Mouse (Mus musculus) hindbrain, embryonic 11.5 days (tissue): Measurements from ENCODE around the gene AC124502.3. TPM values are rescaled to one million over a fixed set of nuclear protein-coding genes. Genes with fewer than 3 reads are reported as not detected.

Experiments
- ATAC-seq: fragments of 200-750 bp; cut with Nextera tagmentation; 2 replicates; pipeline ENCODE4 v1.8.0; 2017; ENCODE audit warnings: mild to moderate bottlenecking, moderate TSS enrichment, moderate library complexity; ENCODE audit not compliant: low FRiP score
- DNase-seq: peaks from one replicate; pipeline ENCODE4 v3.0.0-alpha.2; 2015; ENCODE audit warnings: low spot score
- H3K27ac ChIP-seq: fragments of 300-500 bp; sonication (generic); 2 replicates; pipeline ENCODE4 v1.5.1; 2014; ENCODE audit warnings: mild to moderate bottlenecking, low read depth, low read length
- H3K27me3 ChIP-seq: fragments of 300-500 bp; sonication (generic); 2 replicates; pipeline ENCODE4 v1.6.1; 2014; ENCODE audit warnings: mild to moderate bottlenecking, low read length, moderate library complexity, mixed read lengths; ENCODE audit not compliant: control insufficient read depth, insufficient read depth
- H3K36me3 ChIP-seq: fragments of 300-500 bp; sonication (generic); 2 replicates; pipeline ENCODE4 v1.6.1; 2014; ENCODE audit warnings: mild to moderate bottlenecking, low read length, moderate library complexity, mixed read lengths; ENCODE audit not compliant: control insufficient read depth, insufficient read depth
- H3K4me1 ChIP-seq: fragments of 300-500 bp; sonication (generic); replicated peaks from 2 replicates; pipeline ENCODE4 v1.6.1; 2014; ENCODE audit warnings: low read length, mixed read lengths; ENCODE audit not compliant: control insufficient read depth, insufficient read depth
- H3K4me2 ChIP-seq: fragments of 300-500 bp; sonication (generic); replicated peaks from 2 replicates; pipeline ENCODE4 v1.6.1; 2014; ENCODE audit warnings: mild to moderate bottlenecking, low read depth, low read length
- H3K4me3 ChIP-seq: fragments of 300-500 bp; sonication (generic); 2 replicates; pipeline ENCODE4 v1.5.1; 2014; ENCODE audit warnings: low read depth, low read length
- H3K9ac ChIP-seq: fragments of 300-500 bp; sonication (generic); 2 replicates; pipeline ENCODE4 v1.6.1; 2014; ENCODE audit warnings: low read depth, low read length
- H3K9me3 ChIP-seq: fragments of 300-500 bp; sonication (generic); 2 replicates; pipeline ENCODE4 v1.6.1; 2016; ENCODE audit warnings: low read length; ENCODE audit not compliant: control insufficient read depth
- WGBS: fragments of 180-500 bp; shearing (Covaris S2); extraction: QIAGEN DNeasy Blood & Tissue Kit; methylation state at CpG from one replicate; pipeline ENCODE4 v1.1.7; 2014; 5-methylcytosine and 5-hydroxymethylcytosine counted together
- polyA plus RNA-seq: library from polyadenylated mRNA; unstranded; fragments of >200 nt; fragmentation: Nextera tagmentation; extraction: Ambion mirVana; gene quantifications from 2 replicates; pipeline ENCODE4 v1.2.1, GENCODE M21; 2014

AC124502.3 gene
- polyA plus RNA-seq, 1 experiment from 2014 or later, result 2.3 TPM

GRCm38 (mm10) chr19:5039301-5040114, 817 bp downstream of the AC124502.3 start:
- WGBS, result 14% methylated on average over 41 of the region's 41 CpGs
- peaks cover 3% of the 10 kb centered on the region; the same call in 1 of the 2 replicates for H3K4me1 ChIP-seq
- H3K27me3 ChIP-seq, result no peaks in the 10 kb centered on the region
- peak overlapping the region; percentile 99 for H3K4me2 ChIP-seq
- peak overlapping the region; percentile 78 for H3K4me3 ChIP-seq
- H3K36me3 ChIP-seq, result no peaks in the 10 kb centered on the region
- ATAC-seq (no peak), DNase-seq (no peak)
- peak overlapping the region; percentile 89 for H3K9ac ChIP-seq
- peak overlapping the region; percentile 76 for H3K27ac ChIP-seq
- no peaks in the 10 kb centered on the region for H3K9me3 ChIP-seq

DNA sequence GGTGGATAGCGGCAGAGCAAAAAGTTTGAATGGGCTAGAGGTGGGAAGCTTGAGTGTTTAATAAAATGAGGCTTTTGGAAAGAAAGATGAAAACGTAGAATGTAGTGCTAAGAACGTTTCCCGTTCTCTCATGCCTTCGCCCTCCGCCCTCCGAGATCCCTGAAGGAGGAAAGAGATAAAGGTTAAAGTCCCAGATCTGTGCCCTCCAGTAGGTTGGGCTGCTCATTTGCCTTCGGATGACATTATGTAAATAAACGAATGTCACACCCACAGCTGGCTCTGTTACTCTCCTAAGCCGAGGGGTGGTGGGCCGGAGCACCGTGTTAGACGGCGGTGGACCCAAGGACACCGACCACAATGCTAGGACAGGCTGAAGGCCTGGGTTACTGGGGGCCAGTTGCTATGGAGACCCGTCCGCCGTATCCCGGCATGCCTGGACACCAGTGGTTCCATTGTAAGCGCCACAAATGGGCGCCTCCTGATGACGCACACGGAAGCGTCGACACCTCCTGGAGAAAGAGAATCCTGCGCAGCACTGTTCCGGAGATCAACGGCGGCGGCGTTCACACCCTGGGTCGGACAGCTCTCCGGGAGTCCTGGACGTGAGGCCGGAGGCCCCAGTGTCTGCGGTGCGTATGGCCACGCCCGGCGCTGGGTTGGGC, 2.3 kb downstream of the AC124502.3 start, which contains the start of gene Brms1:
Gene Brms1 (plus strand): TSS at position 493 of the 662 bp plus-strand sequence.
- H3K27ac ChIP-seq, result peak within 1 kb of the TSS; percentile 56
- peak within 1 kb of the TSS; percentile 99 for H3K4me2 ChIP-seq
- H3K4me1 ChIP-seq, result peaks cover 3% of the 10 kb centered on the region; the same call in 1 of the 2 replicates
- H3K36me3 ChIP-seq, result no peaks in the 10 kb centered on the region
- peak within 1 kb of the TSS; percentile 78 for H3K4me3 ChIP-seq
- H3K9me3 ChIP-seq, result no peaks in the 10 kb centered on the region
- peak; percentile 98 for DNase-seq
- WGBS, result 8% methylated on average over 40 of the region's 40 CpGs
- peak within 1 kb of the TSS; percentile 86 for H3K9ac ChIP-seq
- peak; percentile 79 for ATAC-seq
- no peaks in the 10 kb centered on the region for H3K27me3 ChIP-seq

GRCm38 (mm10) chr19:5041588-5041987, 2.9 kb downstream of the AC124502.3 start:
- Histone ChIP-seq H3K4me1 (peaks cover 3% of the 10 kb centered on the region; the same call in 1 of the 2 replicates), H3K9ac (peak overlapping the region; percentile 86), H3K27me3 (no peaks in the 10 kb centered on the region), H3K9me3 (no peaks in the 10 kb centered on the region), H3K4me2 (peak overlapping the region; percentile 99), H3K27ac (peak overlapping the region; percentile 56), H3K36me3 (peaks cover 3% of the 10 kb centered on the region; the same call in 1 of the 2 replicates), H3K4me3 (peak overlapping the region; percentile 78)
- DNase-seq (no peak), ATAC-seq (peak; percentile 1; the same call in 1 of the 2 replicates)
- WGBS, result 2% methylated on average over 16 of the region's 16 CpGs

- WGBS, result 75% methylated on average over 4 of the region's 4 CpGs
- Histone ChIP-seq H3K4me1 (no peaks in the 10 kb centered on the region; the same call in 1 of the 2 replicates), H3K4me2 (no peak overlapping the region), H3K27ac (no peak overlapping the region), H3K9ac (no peak overlapping the region), H3K4me3 (no peak overlapping the region), H3K27me3 (peaks cover 2% of the 10 kb centered on the region; the same call in 1 of the 2 replicates), H3K9me3 (no peaks in the 10 kb centered on the region), H3K36me3 (peaks cover 4% of the 10 kb centered on the region; the same call in 1 of the 2 replicates)
- ATAC-seq, result no peak
- no peak for DNase-seq
These were observed 6.8 kb downstream of the AC124502.3 start for GRCm38 (mm10) chr19:5045531-5045930.

DNA sequence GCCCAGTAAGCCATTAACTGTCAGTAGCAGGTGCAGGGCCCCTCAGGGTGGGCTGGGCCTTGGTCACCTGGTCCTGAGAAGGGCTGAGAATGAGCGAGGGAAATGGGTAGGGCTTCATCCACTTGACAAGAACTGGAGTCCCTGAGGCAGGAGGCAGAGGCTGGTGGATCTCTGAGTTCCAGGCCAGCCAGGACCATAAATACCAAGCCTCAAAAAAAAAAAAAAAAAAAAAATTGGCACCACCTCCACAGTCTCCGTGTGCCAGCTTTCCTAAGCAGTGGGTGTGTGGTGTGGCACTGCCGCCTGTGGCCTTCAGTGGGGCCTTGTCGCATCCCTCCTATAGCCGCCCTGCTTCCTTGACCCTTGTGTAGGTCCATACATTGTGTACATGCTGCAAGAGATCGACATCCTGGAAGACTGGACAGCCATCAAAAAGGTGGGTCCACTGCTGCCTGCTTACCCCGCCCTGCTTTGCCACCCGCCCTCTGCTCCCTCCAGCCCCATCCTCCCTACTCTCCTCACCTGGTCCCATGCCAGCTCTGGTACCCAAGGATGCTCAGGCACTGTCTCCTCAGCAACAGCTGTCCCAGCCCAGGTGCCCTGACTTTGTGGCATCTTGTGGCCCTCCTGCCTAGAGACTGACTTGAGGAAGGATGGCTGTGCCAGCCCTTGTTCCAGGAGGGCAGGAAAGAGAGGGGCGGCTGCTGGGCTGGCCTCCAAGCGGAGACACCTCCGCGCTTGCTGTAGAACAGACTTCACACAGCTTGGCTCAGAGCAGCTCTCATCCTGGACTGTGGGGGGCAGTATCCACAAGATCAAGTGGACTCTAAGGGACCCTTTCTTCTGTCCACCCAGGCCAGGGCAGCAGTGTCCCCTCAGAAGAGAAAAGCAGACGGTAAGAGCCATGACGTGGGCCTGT, 9.7 kb downstream of the AC124502.3 start:
- DNase-seq (no peak), ATAC-seq (no peak)
- Histone ChIP-seq H3K27me3 (peaks cover 27% of the 10 kb centered on the region), H3K4me2 (no peak overlapping the region), H3K9ac (no peak overlapping the region), H3K4me3 (no peak overlapping the region), H3K4me1 (no peaks in the 10 kb centered on the region), H3K27ac (no peak overlapping the region), H3K9me3 (no peaks in the 10 kb centered on the region), H3K36me3 (peaks cover 4% of the 10 kb centered on the region; the same call in 1 of the 2 replicates)
- 87% methylated on average over 14 of the region's 14 CpGs for WGBS

GRCm38 (mm10) chr19:5049325-5049724, 10.6 kb downstream of the AC124502.3 start:
- Histone ChIP-seq H3K9me3 (no peaks in the 10 kb centered on the region), H3K27ac (no peak overlapping the region), H3K9ac (no peak overlapping the region), H3K4me1 (no peaks in the 10 kb centered on the region), H3K4me3 (no peak overlapping the region), H3K27me3 (peaks cover 31% of the 10 kb centered on the region), H3K36me3 (peaks cover 4% of the 10 kb centered on the region; the same call in 1 of the 2 replicates), H3K4me2 (no peak overlapping the region)
- WGBS, result 73% methylated on average over 6 of the region's 6 CpGs
- DNase-seq (no peak), ATAC-seq (no peak)

DNA sequence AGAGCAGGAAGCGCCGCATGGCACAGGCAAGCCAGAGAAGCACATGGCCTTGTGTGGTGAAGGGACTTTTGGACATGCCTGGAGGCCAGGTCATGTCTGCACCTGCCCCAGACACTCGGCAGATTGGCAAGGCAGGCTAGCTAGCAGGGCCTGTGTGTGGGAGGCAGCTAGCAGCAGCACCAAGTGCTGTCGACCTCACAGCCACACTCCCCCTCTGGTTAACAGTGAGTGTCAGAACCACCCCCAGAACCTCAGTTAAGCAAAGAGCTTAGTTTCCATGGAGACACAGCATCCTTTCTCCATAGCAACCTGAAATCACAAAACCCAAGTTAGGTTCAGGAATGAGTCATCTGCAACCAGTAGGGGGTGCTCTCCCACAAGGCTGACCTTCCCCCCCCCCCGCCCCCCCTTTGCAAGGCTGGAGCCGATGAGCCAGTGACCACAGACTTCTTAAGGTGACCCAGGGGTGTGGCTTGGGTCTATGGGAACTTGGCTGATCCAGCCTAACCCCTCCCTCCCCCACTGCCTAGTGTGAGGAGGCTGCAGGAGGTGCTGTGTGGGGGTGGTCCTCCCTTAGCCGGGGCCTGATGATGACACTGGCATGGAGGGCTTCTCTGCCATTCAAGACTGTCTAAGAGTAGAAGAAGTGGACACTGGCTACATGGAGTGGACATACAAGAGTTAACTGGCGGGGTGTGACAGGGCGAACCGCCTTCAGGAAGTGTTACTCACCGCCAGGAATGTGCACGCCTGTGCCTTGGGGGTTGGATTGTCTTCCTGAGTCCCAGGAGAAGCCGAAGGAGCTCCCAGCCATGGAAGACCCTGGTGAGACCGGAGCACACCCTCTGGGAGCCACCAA, 11.6 kb downstream of the AC124502.3 start, which contains the start of gene Rin1:
Gene Rin1 (plus strand): TSS at position 435 of the 859 bp plus-strand sequence.
- peak; percentile 57 for DNase-seq
- Histone ChIP-seq H3K9me3 (no peaks in the 10 kb centered on the region), H3K27me3 (peaks cover 31% of the 10 kb centered on the region), H3K36me3 (peaks cover 4% of the 10 kb centered on the region; the same call in 1 of the 2 replicates), H3K4me1 (no peaks in the 10 kb centered on the region), H3K27ac (no peak within 1 kb of the TSS), H3K4me3 (no peak within 1 kb of the TSS), H3K4me2 (0 out of 2 replicates have a peak within 1 kb of the TSS, but pooled peaks have one; percentile 8), H3K9ac (no peak within 1 kb of the TSS)
- ATAC-seq, result peak; percentile 24; the same call in 1 of the 2 replicates
- 19% methylated on average over 14 of the region's 14 CpGs for WGBS
